In the genomic region with DNA sequence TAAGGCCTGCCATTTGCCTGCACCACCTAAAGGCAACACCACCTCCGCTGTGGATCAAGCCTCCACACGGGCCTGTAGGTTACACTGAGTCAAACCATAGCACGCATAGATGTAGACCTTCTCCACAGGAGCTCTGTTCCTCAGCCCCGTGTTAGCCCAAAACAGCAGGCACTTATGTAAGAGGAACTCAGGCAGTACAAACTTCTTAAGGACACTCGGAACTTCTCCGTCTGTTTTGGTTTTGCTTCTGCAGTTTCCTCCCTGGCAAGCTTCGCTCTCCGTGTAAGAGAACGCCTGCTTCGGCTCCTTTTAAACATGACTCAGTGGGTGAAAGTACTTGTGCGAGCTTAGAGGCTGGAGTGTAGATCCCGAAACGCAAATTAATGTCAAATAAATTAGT, we compare ENCODE assay signal across 14 mouse cellular contexts.
DNase-seq lines count a peak whose midpoint lies in the region; ATAC-seq lines count a peak whose summit lies in the region.
"Had no signal": no experiment of that assay in that cellular context is flagged by ENCODE, and none has a peak within 500 bp of the region (broad histone marks: within the 10 kb centered on the region; RNA-seq: fewer than 3 reads in every experiment).

No protein-coding gene starts in this region.

- H3K4me1 ChIP-seq in intestine, embryonic 16.5 days (ENCODE audit: control insufficient read depth, insufficient read depth, low read length): 0 out of 2 replicates have a peak, but pooled peaks cover 3% of the 10 kb centered on the region
- no peaks in the 10 kb centered on the region for H3K4me1 ChIP-seq in forebrain, embryonic 12.5 days
- H3K4me1 ChIP-seq: liver, embryonic 15.5 days had no signal

- WGBS in intestine, embryonic 16.5 days: 74% methylated on average over 13 of the region's 13 CpGs
- WGBS in forebrain, embryonic 12.5 days: 92% methylated on average over 13 of the region's 13 CpGs

- DNase-seq in frontal cortex, postnatal 25 days (ENCODE audit: low spot score in 2 of 2): no peak
- peak; percentile 78 for DNase-seq in right cerebral cortex, adult 18-20 months
- no peak for DNase-seq in right cerebral cortex, postnatal 14 days
- peak; percentile 75 for DNase-seq in lung, postnatal 36 days
- DNase-seq in yolk sac, embryonic 10.5 days (ENCODE audit: low spot score): no peak
- DNase-seq: cerebellum, adult 9-11 months; gastrocnemius, postnatal 36 days; thymus, adult 18-20 months had no signal

- no peaks in the 10 kb centered on the region for H3K36me3 ChIP-seq in intestine, embryonic 16.5 days (ENCODE audit: control insufficient read depth, insufficient read depth, low read length)
- no peaks in the 10 kb centered on the region for H3K36me3 ChIP-seq in forebrain, embryonic 12.5 days (replicated peaks)
- H3K36me3 ChIP-seq: G1E; liver, embryonic 15.5 days had no signal

- H3K9ac ChIP-seq in intestine, embryonic 16.5 days (ENCODE audit: low read depth, low read length): no peak overlapping the region
- no peak overlapping the region for H3K9ac ChIP-seq in forebrain, embryonic 12.5 days
- H3K9ac ChIP-seq: liver, embryonic 15.5 days had no signal

- no peaks in the 10 kb centered on the region for H3K27me3 ChIP-seq in intestine, embryonic 16.5 days (replicated peaks; ENCODE audit: control insufficient read depth, insufficient read depth, low read length)
- no peaks in the 10 kb centered on the region for H3K27me3 ChIP-seq in forebrain, embryonic 12.5 days
- H3K27me3 ChIP-seq: liver, embryonic 15.5 days had no signal

- no peak overlapping the region for H3K4me2 ChIP-seq in intestine, embryonic 16.5 days (ENCODE audit: low read depth, low read length)
- H3K4me2 ChIP-seq in forebrain, embryonic 12.5 days: no peak overlapping the region
- H3K4me2 ChIP-seq: liver, embryonic 15.5 days had no signal

- no peaks in the 10 kb centered on the region for H3K9me3 ChIP-seq in intestine, embryonic 16.5 days (ENCODE audit: control insufficient read depth, low read length)
- H3K9me3 ChIP-seq in forebrain, embryonic 12.5 days: no peaks in the 10 kb centered on the region
- H3K9me3 ChIP-seq: liver, embryonic 15.5 days had no signal

- ATAC-seq in frontal cortex, adult (ENCODE audit: low TSS enrichment): peak; percentile 54
- no peak for ATAC-seq in intestine, embryonic 16.5 days
- no peak for ATAC-seq in forebrain, embryonic 12.5 days (ENCODE audit: low FRiP score)

- no peak overlapping the region for H3K4me3 ChIP-seq in intestine, embryonic 16.5 days (ENCODE audit: low read length)
- H3K4me3 ChIP-seq in forebrain, embryonic 12.5 days (replicated peaks): no peak overlapping the region
- H3K4me3 ChIP-seq: erythroblast, embryonic 14.5 days; liver, embryonic 15.5 days had no signal

- H3K27ac ChIP-seq in intestine, embryonic 16.5 days (ENCODE audit: low read length): no peak overlapping the region
- no peak overlapping the region for H3K27ac ChIP-seq in forebrain, embryonic 12.5 days
- H3K27ac ChIP-seq: liver, embryonic 15.5 days had no signal

Comparison
In these comparisons a context has a peak if more than half of its experiments do, and no peak if none do; other contexts are left out.
1. DNase-seq: peak in right cerebral cortex, adult 18-20 months (single experiment) and lung, postnatal 36 days (single experiment); none in frontal cortex, postnatal 25 days (0 of 2), right cerebral cortex, postnatal 14 days (single experiment) and yolk sac, embryonic 10.5 days (single experiment).